Mouse (Mus musculus): ENCODE measurements around the gene Tmigd3. TPM values are rescaled to one million over a fixed set of nuclear protein-coding genes. Genes with fewer than 3 reads are reported as not detected.

The Tmigd3 gene
- polyA plus RNA-seq (2016; fragmentation: Nextera tagmentation; extraction: Ambion mirVana), result not detected in 2 replicates

DNA sequence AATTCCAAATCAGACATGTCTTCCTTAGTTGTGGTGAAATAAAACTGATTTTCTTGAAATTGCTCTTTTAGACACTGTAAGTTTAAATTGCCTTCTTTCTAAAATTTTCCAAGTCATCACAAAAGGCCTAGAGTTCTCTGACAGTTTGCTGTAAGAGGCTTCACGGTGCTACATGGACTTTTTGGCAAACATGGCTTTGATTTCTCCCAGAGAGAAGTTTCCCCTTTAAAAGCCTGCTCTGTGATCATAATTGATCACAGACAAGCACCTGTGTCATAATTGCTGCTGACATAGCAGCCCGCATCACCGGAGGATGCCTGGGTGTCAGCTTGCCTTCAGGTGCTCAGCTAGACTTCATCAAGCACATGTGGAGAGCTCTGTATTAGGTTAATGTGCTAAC, at the start of gene Tmigd3, which contains the start of gene Adora3:
Gene Tmigd3, plus strand, starts transcription at position 346 of the 400 bp plus-strand sequence.
Gene Adora3, plus strand, starts transcription at position 301 of the 400 bp plus-strand sequence.
- H3K27ac ChIP-seq, result no peak within 1 kb of the TSS
- no peak for DNase-seq (ENCODE audit: extremely low spot score, low spot score)
- WGBS, result 84% methylated on average over 3 of the region's 3 CpGs
- H3K27me3 ChIP-seq (ENCODE audit: poor library complexity, severe bottlenecking), result no peaks in the 10 kb centered on the region
- H3K4me1 ChIP-seq, result peaks cover 6% of the 10 kb centered on the region
- H3K9me3 ChIP-seq, result no peaks in the 10 kb centered on the region
- no peak within 1 kb of the TSS for H3K4me3 ChIP-seq
- H3K36me3 ChIP-seq (replicated peaks), result no peaks in the 10 kb centered on the region

DNA sequence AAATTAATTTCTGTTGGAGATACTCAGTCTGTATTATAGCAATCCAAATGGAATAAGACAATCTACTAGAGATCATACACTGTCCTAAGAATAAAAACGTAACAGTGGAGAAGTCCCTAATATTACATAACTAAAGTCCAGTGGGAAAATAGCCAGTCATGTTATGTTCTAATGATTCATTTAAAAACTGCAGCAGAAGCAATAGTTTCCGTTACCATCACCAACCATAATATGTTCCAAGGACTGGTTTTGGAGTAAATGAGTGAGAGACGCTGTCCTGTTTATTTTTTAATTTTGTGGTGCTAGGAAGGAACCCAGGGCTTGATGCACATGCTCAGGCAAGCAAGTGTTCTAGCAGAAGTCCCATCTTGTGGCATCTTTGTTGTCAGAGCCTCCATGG, 49.2 kb upstream of the Tmigd3 start:
- 93% methylated on average over 3 of the region's 3 CpGs for WGBS
- Histone ChIP-seq H3K36me3 (replicated peaks) (no peaks in the 10 kb centered on the region), H3K9me3 (no peaks in the 10 kb centered on the region), H3K4me3 (no peak overlapping the region), H3K4me1 (peaks cover 11% of the 10 kb centered on the region), H3K27ac (no peak overlapping the region), H3K27me3 (ENCODE audit: poor library complexity, severe bottlenecking) (no peaks in the 10 kb centered on the region)
- DNase-seq (ENCODE audit: extremely low spot score, low spot score), result no peak

DNA sequence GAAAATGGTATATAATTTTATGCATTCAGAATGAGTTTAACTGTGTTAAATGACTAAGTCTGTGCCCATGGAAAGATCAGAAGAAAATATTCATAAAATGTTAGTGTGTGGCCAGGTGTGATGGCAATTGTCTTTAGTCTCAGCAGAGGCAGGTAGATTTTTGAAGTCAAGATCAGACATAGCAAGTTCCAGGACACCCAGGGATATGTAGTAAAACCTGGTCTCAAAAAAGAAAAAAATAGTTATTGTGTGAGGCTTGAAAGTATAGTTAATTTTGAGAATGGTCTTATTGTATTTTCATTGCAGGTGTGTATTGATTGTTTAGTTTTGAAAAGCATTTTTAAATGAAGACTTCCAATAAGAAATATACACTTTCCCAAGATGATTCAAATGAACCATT, 47.1 kb upstream of the Tmigd3 start:
- H3K4me3 ChIP-seq, result no peak overlapping the region
- no peaks in the 10 kb centered on the region for H3K36me3 ChIP-seq (replicated peaks)
- H3K4me1 ChIP-seq, result peaks cover 11% of the 10 kb centered on the region
- DNase-seq (ENCODE audit: extremely low spot score, low spot score), result no peak
- no peaks in the 10 kb centered on the region for H3K9me3 ChIP-seq
- H3K27ac ChIP-seq, result no peak overlapping the region
- H3K27me3 ChIP-seq (ENCODE audit: poor library complexity, severe bottlenecking), result no peaks in the 10 kb centered on the region

DNA sequence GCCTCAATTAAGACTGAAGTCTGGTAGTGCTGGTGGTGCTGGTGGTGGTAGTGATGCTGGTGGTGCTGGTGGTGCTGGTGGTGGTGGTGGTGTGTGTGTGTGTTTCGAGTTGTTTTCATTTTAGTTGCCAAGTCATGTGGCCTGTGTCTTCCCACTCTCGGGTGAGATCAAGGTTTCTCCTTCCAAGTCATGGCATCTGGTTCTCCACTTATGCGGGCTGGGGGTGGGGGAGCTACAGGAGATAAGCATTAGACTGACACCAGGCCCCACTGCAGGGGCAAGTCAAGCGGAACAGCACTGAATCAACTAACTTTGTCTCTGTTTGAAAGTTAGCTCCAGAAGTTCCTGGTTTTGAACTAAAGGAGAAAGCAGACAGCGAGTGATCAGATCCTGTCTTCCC, 46.6 kb upstream of the Tmigd3 start:
- no peak overlapping the region for H3K27ac ChIP-seq
- WGBS, result 51% methylated on average over 5 of the region's 5 CpGs

DNA sequence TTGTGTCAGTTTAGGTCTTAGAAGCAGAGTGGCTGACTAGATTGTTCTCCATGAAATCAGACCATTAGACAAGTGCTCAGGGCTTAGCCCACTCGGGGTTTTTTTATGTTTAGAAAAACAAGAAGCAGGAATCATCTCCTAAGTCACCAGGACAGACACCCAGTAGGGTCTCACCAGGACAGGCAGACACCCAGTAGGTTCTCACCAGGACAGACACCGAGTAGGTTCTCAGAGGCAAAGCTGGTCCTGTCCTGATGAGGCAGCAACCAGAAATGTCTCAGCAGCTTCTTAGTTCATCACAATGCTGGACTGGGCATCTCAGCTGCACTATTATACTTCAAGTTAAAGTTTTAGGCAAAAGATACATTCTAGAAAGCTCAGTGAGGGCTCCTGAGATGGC, 46.0 kb upstream of the Tmigd3 start:
- H3K4me1 ChIP-seq, result peaks cover 11% of the 10 kb centered on the region
- 68% methylated on average over 2 of the region's 2 CpGs for WGBS
- no peaks in the 10 kb centered on the region for H3K36me3 ChIP-seq (replicated peaks)
- H3K27ac ChIP-seq, result no peak overlapping the region
- no peak overlapping the region for H3K4me3 ChIP-seq
- DNase-seq (ENCODE audit: extremely low spot score, low spot score), result no peak
- no peaks in the 10 kb centered on the region for H3K9me3 ChIP-seq
- no peaks in the 10 kb centered on the region for H3K27me3 ChIP-seq (ENCODE audit: poor library complexity, severe bottlenecking)

More for the DNA sequence above, 46.6 kb upstream of the Tmigd3 start:
- Histone ChIP-seq H3K36me3 (replicated peaks) (no peaks in the 10 kb centered on the region), H3K4me1 (peaks cover 11% of the 10 kb centered on the region), H3K9me3 (no peaks in the 10 kb centered on the region), H3K27me3 (ENCODE audit: poor library complexity, severe bottlenecking) (no peaks in the 10 kb centered on the region), H3K4me3 (no peak overlapping the region)
- no peak for DNase-seq (ENCODE audit: extremely low spot score, low spot score)

DNA sequence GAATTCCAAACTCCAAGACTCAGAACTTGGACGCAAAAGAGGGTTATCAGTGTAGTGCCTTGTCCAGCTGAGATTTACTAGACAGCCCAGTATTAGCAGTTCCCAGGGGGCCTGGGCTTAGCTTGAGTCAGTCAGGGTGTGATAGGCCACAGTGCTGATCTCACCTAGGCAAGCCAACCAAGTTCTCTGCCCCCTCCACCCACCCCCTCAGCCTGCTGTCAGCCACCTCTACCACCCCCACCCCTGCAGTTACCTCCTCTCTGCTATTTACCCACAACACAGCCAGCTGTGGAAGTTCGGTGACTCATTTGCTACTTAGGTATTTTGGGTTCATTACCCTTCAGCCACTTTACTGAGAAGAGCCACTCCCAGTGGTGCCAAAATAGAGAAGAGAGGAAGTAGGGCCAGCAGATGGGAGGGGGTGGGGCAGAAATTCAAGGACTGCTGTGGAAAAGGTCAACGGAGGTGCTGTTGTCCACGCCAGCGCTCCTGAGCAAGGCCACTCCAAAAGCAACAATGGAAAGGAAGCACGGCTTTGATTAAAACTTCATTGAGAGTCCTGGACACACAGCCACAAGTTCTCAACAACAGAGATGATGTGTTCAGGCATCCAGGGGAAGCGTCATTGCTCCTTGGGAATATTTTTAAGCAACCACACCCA, 45.1 kb upstream of the Tmigd3 start:
- H3K4me3 ChIP-seq, result no peak overlapping the region
- 81% methylated on average over 7 of the region's 7 CpGs for WGBS
- H3K4me1 ChIP-seq, result peaks cover 11% of the 10 kb centered on the region
- no peaks in the 10 kb centered on the region for H3K36me3 ChIP-seq (replicated peaks)
- no peak for DNase-seq (ENCODE audit: extremely low spot score, low spot score)
- no peak overlapping the region for H3K27ac ChIP-seq
- no peaks in the 10 kb centered on the region for H3K9me3 ChIP-seq
- no peaks in the 10 kb centered on the region for H3K27me3 ChIP-seq (ENCODE audit: poor library complexity, severe bottlenecking)

DNA sequence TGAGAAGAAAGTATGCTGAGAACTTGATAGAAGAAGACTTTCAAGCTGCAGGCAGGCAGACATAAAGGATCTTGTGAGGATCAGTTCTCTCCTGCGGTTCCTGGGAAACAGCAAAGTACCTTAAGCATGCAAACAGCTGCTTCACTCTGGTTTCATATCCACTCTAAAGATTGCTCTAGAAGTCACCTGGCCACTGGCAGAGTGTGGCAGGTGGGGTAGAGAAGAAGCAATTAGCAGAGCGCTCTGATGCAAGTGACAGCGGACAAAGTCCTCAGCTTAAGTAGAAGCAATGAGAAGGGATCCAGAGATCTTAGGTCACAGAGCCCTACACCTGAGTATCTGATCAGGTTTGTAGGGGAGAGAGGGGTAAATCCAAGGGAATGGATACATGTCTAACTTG, 39.1 kb upstream of the Tmigd3 start:
- H3K27ac ChIP-seq, result no peak overlapping the region
- H3K4me3 ChIP-seq, result no peak overlapping the region
- H3K9me3 ChIP-seq, result no peaks in the 10 kb centered on the region
- WGBS, result 91% methylated on average over 3 of the region's 3 CpGs
- no peaks in the 10 kb centered on the region for H3K36me3 ChIP-seq (replicated peaks)
- H3K27me3 ChIP-seq (ENCODE audit: poor library complexity, severe bottlenecking), result no peaks in the 10 kb centered on the region
- H3K4me1 ChIP-seq, result no peaks in the 10 kb centered on the region
- no peak for DNase-seq (ENCODE audit: extremely low spot score, low spot score)

DNA sequence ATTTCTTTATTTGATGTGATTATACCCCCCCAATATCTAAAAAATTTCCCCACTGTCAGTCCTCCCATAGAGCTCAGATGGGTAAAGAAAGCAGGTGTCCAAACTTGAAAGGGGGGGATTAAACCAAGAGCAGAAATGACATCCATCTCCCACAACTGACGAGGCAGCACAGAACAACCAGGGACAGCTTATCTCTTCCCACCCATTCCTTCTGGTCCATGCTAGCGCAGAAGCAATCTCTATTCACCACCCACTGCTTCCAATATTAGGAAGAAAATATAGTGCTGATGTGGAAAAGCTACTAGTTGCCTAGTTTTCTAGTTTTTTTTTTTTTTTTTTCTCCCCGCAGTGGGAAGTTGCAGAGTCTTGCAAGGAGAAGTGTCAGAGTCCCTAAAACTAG, 34.8 kb upstream of the Tmigd3 start:
- WGBS, result 91% methylated on average over 3 of the region's 3 CpGs
- Histone ChIP-seq H3K27ac (no peak overlapping the region), H3K27me3 (ENCODE audit: poor library complexity, severe bottlenecking) (no peaks in the 10 kb centered on the region), H3K4me1 (no peaks in the 10 kb centered on the region), H3K9me3 (no peaks in the 10 kb centered on the region), H3K4me3 (no peak overlapping the region), H3K36me3 (replicated peaks) (no peaks in the 10 kb centered on the region)
- DNase-seq (ENCODE audit: extremely low spot score, low spot score), result no peak

DNA sequence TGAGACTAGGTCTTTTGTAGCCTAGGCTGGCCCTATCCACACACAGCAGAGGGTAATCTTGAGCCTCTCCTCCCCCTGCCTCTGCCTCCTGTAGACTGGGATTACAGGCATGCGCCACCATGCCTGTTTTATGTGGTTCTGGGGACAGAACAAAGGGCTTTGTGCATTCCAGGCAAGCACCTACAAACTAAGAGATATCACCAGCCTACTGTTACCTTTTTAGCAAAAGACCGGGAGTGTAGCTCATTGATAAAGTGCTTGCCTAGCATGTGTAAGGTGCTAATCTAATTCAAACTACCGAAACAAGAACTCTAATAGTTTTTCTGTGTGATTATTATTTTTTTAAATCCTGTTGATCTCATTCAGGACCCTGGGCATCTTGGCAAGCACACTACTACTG, 33.8 kb upstream of the Tmigd3 start:
- 88% methylated on average over 3 of the region's 3 CpGs for WGBS
- Histone ChIP-seq H3K27me3 (ENCODE audit: poor library complexity, severe bottlenecking) (no peaks in the 10 kb centered on the region), H3K9me3 (no peaks in the 10 kb centered on the region), H3K27ac (no peak overlapping the region), H3K36me3 (replicated peaks) (no peaks in the 10 kb centered on the region), H3K4me3 (no peak overlapping the region), H3K4me1 (no peaks in the 10 kb centered on the region)
- DNase-seq (ENCODE audit: extremely low spot score, low spot score), result no peak

DNA sequence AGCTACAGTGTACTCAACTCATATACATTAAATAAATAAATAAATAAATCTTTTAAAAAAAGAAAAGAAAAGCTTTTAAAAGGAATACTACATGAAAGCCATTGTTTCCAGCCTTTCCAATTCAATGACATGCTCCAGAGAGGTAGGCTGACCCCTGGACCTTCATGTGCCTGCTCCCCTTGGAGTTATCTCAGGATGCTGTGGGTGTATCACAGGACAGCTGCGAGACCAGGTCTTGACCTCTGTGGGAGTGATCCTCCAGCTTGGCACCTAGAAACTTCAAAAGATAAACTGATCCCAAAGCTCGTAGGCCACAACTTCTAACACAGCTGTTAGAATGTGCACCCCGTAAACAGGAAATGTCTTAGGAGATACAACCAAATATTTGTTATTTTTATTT, 32.0 kb upstream of the Tmigd3 start:
- H3K4me1 ChIP-seq, result no peaks in the 10 kb centered on the region
- 91% methylated on average over 3 of the region's 3 CpGs for WGBS
- H3K36me3 ChIP-seq (replicated peaks), result no peaks in the 10 kb centered on the region
- H3K4me3 ChIP-seq, result no peak overlapping the region
- no peaks in the 10 kb centered on the region for H3K27me3 ChIP-seq (ENCODE audit: poor library complexity, severe bottlenecking)
- no peak overlapping the region for H3K27ac ChIP-seq
- no peaks in the 10 kb centered on the region for H3K9me3 ChIP-seq
- no peak for DNase-seq (ENCODE audit: extremely low spot score, low spot score)

DNA sequence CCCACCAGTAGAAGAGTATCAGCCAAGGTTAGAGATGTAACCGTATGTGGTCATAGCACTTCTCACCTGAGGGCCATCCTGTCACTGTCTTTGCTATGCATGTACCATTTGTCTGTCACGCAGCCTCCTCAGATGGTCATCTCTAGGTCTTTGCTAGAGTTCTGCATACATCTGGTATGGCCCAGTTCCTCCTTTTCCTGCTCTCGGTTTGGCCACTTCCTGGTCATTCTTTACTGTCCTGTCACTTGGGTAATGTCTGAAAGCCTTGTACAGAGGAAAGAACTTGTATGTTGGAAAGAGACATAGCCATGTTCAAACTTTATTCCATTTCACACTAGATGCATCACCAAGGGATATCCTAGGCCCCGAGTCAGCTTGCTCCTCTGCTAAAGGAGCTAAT, 30.9 kb upstream of the Tmigd3 start:
- H3K36me3 ChIP-seq (replicated peaks), result no peaks in the 10 kb centered on the region
- H3K4me3 ChIP-seq, result no peak overlapping the region
- H3K9me3 ChIP-seq, result no peaks in the 10 kb centered on the region
- DNase-seq (ENCODE audit: extremely low spot score, low spot score), result no peak
- H3K27ac ChIP-seq, result no peak overlapping the region
- no peaks in the 10 kb centered on the region for H3K4me1 ChIP-seq
- 88% methylated on average over 4 of the region's 4 CpGs for WGBS
- H3K27me3 ChIP-seq (ENCODE audit: poor library complexity, severe bottlenecking), result no peaks in the 10 kb centered on the region

DNA sequence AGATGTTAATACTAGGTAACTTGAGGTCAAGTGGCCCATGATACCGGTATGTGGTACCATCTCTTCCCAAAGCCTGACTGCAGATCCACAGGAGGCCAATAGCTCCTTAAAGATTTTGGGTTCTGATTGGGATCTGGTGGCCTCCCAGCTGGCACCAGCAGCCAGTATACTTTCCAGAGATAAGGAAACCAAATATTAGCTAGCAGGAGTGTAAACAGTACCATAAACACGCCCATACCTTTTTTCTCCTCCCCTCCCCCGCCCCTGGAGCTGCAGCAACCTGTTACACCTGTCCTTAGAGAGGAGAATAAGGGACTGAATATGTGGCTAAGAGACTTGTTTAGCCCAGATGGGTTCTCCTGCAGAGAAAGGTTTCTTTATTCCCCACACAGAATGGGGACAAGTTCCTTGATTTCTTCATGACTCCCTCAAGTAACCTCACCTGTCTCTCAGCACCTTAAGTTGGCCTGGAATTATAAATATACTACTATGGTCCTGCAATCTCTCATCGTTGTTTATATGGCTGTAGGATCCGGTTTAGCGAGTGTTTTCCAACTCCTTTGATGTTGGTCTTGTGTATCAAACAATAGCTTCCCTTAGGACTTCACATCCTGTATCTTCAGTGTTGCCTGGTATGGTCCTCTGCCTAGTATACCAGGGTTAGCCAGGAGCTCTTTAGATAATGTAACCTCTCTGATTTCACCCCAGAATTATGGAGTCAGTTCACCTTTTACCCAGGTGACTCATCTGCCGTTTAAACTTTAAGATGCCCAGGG, 24.2 kb upstream of the Tmigd3 start:
- no peaks in the 10 kb centered on the region for H3K36me3 ChIP-seq (replicated peaks)
- no peaks in the 10 kb centered on the region for H3K9me3 ChIP-seq
- 77% methylated on average over 7 of the region's 7 CpGs for WGBS
- DNase-seq (ENCODE audit: extremely low spot score, low spot score), result no peak
- no peaks in the 10 kb centered on the region for H3K4me1 ChIP-seq
- no peaks in the 10 kb centered on the region for H3K27me3 ChIP-seq (ENCODE audit: poor library complexity, severe bottlenecking)
- H3K27ac ChIP-seq, result no peak overlapping the region
- H3K4me3 ChIP-seq, result no peak overlapping the region

DNA sequence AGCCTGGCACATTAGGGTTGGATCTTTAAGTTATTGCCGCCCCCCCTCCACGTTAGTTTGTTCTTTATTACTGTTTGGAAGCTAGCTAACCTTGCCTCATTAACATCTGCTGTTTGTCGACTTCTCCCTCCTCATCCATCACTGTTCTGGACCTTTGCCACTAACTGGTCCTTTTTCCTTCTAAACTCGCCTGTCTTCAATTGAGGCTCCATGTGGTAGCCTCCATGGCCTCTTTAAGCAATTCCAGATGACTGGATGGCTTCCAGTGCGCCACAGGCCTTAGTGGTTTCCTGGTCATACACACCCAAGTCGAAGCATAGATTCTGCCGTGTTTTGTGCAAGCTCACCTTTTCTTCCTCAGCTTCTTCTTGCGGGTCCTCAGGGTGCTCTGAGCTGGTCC, 16.9 kb upstream of the Tmigd3 start:
- H3K9me3 ChIP-seq, result no peaks in the 10 kb centered on the region
- peaks cover 6% of the 10 kb centered on the region; the same call in 1 of the 2 replicates for H3K4me1 ChIP-seq
- H3K27me3 ChIP-seq (ENCODE audit: poor library complexity, severe bottlenecking), result no peaks in the 10 kb centered on the region
- H3K36me3 ChIP-seq (replicated peaks), result no peaks in the 10 kb centered on the region
- H3K4me3 ChIP-seq, result no peak overlapping the region
- DNase-seq (ENCODE audit: extremely low spot score, low spot score), result no peak
- no peak overlapping the region for H3K27ac ChIP-seq
- 71% methylated on average over 8 of the region's 8 CpGs for WGBS
